Mouse (Mus musculus): ENCODE measurements at regions not wholly inside any gene's neighbourhood (a gene's known extent, or its start where the extent isn't known, plus 50 kb on each side); places are given as distances from the start of the nearest gene placed in this dataset.

GRCm38 (mm10) chr11:39558287-39558686, 1136.7 kb downstream of the Mat2b start:
- TF ChIP-seq CTCF (IDR thresholded peaks at IDR 0.05) (no peak), POLR2A (IDR thresholded peaks at IDR 0.05; ENCODE audit: insufficient read depth, low read depth, low read length) (no peak), EP300 (IDR thresholded peaks at IDR 0.05; ENCODE audit: insufficient read depth, low read depth, low read length) (no peak)
